Mouse (Mus musculus): ENCODE results near the gene Sfxn3.

DNA sequence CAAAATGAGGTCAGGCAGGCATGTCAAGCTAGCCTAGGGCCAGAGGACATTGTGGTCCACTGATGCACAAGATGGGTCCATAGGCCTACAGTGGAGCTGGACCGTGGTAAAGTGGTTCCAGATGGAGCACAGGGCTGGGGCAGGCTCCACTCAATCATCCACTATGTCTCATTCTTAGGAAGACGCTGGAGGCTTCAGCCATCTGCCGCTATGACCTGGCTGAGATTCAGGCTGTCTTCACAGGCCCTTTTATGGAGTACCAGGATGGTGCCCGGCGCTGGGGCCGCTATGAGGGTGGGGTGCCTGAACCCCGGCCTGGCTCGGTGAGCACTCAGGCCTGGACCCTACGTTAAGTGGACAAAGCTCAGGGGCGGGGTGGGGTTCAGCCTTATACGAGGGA lies 49.5 kb upstream of the Sfxn3 start:
- no peak for TF ChIP-seq POLR2AphosphoS2 (IDR thresholded peaks at IDR 0.05; ENCODE audit: insufficient read length, low read depth)
- no peak for TF ChIP-seq POLR2A (IDR thresholded peaks at IDR 0.05; ENCODE audit: insufficient read length, low read depth)
- TF ChIP-seq E2F4 (IDR thresholded peaks at IDR 0.05; ENCODE audit: insufficient read depth): no peak
